In the genomic region with DNA sequence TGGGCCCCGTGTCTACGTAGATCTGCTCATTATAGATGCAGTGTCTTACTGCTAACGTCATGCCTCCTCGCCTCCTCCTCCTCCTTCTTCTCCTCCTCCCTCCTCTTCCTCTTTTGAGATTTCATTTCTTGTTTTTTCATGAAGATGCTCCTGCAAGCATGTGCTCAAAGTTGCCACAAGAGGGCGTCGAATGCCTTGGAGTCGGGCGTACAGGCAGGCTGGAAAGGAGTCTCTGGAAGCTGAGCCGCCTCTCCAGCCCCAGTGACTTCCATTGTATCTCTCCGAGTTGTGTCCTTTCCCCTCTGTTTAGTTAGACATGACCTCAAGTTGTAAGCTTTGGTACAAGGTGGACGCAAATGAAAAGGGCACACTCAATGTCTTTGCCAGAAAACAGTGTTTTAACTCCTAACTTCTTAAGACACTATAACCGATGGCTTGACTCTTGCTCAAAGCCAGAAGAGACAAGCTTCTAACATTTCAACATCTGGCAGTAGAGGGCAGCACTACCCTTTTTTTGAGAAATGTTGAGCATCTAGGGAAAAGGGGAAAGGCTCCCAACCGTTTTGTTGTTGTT, we compare ENCODE assay signal across 9 mouse cellular contexts. TPM values are rescaled to one million over a fixed set of nuclear protein-coding genes. Genes with fewer than 3 reads are reported as not detected.
DNase-seq lines count a peak whose midpoint lies in the region; ATAC-seq and TF ChIP-seq lines count a peak whose summit lies in the region.
"Had no signal": no experiment of that assay in that cellular context is flagged by ENCODE, and none has a peak within 500 bp of the region (broad histone marks: within the 10 kb centered on the region; RNA-seq: fewer than 3 reads in every experiment).

No protein-coding gene starts in this region.

- no peaks in the 10 kb centered on the region for H3K9me3 ChIP-seq in heart, embryonic 12.5 days (replicated peaks)
- no peaks in the 10 kb centered on the region for H3K9me3 ChIP-seq in kidney, embryonic 16.5 days (ENCODE audit: low read length)
- no peaks in the 10 kb centered on the region for H3K9me3 ChIP-seq in liver, embryonic 14.5 days (ENCODE audit: control insufficient read depth, low read length)
- no peaks in the 10 kb centered on the region for H3K9me3 ChIP-seq in neural tube, embryonic 11.5 days (ENCODE audit: control insufficient read depth, low read length)
- H3K9me3 ChIP-seq in stomach, embryonic 16.5 days (replicated peaks; ENCODE audit: control insufficient read depth, low read length): no peaks in the 10 kb centered on the region

- H3K36me3 ChIP-seq in heart, embryonic 12.5 days: no peaks in the 10 kb centered on the region
- no peaks in the 10 kb centered on the region for H3K36me3 ChIP-seq in kidney, embryonic 16.5 days (ENCODE audit: insufficient read depth, low read length)
- no peaks in the 10 kb centered on the region for H3K36me3 ChIP-seq in liver, embryonic 14.5 days (replicated peaks; ENCODE audit: control insufficient read depth, insufficient read depth, low read depth)
- no peaks in the 10 kb centered on the region for H3K36me3 ChIP-seq in neural tube, embryonic 11.5 days (ENCODE audit: control insufficient read depth, insufficient read depth, low read length)
- no peaks in the 10 kb centered on the region for H3K36me3 ChIP-seq in stomach, embryonic 16.5 days (ENCODE audit: control insufficient read depth, insufficient read depth, low read length)

- TF ChIP-seq CTCF in liver, embryonic 14.5 days (IDR thresholded peaks at IDR 0.05; ENCODE audit: low read depth): peak; percentile 91

- no peak overlapping the region for H3K9ac ChIP-seq in heart, embryonic 12.5 days
- no peak overlapping the region for H3K9ac ChIP-seq in kidney, embryonic 16.5 days (replicated peaks; ENCODE audit: low read length)
- no peak overlapping the region for H3K9ac ChIP-seq in liver, embryonic 14.5 days (replicated peaks)
- no peak overlapping the region for H3K9ac ChIP-seq in neural tube, embryonic 11.5 days (ENCODE audit: low read length)
- no peak overlapping the region for H3K9ac ChIP-seq in stomach, embryonic 16.5 days (ENCODE audit: low read length)

- no peak for TF ChIP-seq EP300 in liver, embryonic 14.5 days (IDR thresholded peaks at IDR 0.05; ENCODE audit: low read depth)

- no peak overlapping the region for H3K27ac ChIP-seq in heart, embryonic 12.5 days (ENCODE audit: poor library complexity, severe bottlenecking)
- no peak overlapping the region for H3K27ac ChIP-seq in kidney, embryonic 16.5 days (ENCODE audit: low read length)
- H3K27ac ChIP-seq in liver, embryonic 14.5 days: no peak overlapping the region
- H3K27ac ChIP-seq in neural tube, embryonic 11.5 days (ENCODE audit: low read depth, low read length): no peak overlapping the region
- no peak overlapping the region for H3K27ac ChIP-seq in stomach, embryonic 16.5 days (ENCODE audit: low read length)
- H3K27ac ChIP-seq: macrophage had no signal

- H3K4me3 ChIP-seq in heart, embryonic 12.5 days: peak overlapping the region; percentile 21; the same call in 1 of the 2 replicates
- H3K4me3 ChIP-seq in kidney, embryonic 16.5 days (ENCODE audit: low read length): peak overlapping the region; percentile 31
- no peak overlapping the region for H3K4me3 ChIP-seq in liver, embryonic 14.5 days (ENCODE audit: insufficient read depth in 1 of 2, low read depth in 2 of 2, low read length in 2 of 2)
- H3K4me3 ChIP-seq in neural tube, embryonic 11.5 days (ENCODE audit: low read depth, low read length): no peak overlapping the region
- peak overlapping the region; percentile 35 for H3K4me3 ChIP-seq in stomach, embryonic 16.5 days (replicated peaks; ENCODE audit: low read length)

- H3K4me2 ChIP-seq in heart, embryonic 12.5 days: peak overlapping the region; percentile 58
- H3K4me2 ChIP-seq in kidney, embryonic 16.5 days (replicated peaks; ENCODE audit: low read depth, low read length): peak overlapping the region; percentile 54
- H3K4me2 ChIP-seq in liver, embryonic 14.5 days (ENCODE audit: low read depth): peak overlapping the region; percentile 39
- H3K4me2 ChIP-seq in neural tube, embryonic 11.5 days (ENCODE audit: low read depth): peak overlapping the region; percentile 36
- H3K4me2 ChIP-seq in stomach, embryonic 16.5 days (ENCODE audit: low read depth, low read length): peak overlapping the region; percentile 59

- DNase-seq in brain, adult 2 months (ENCODE audit: low read depth, low spot score): peak; percentile 95
- DNase-seq in liver, embryonic 14.5 days (ENCODE audit: low read depth in 3 of 3, low spot score in 3 of 3): peak; percentile 67 to 76 (median 72)
- peak; percentile 82 for DNase-seq in neural tube, embryonic 11.5 days (ENCODE audit: low spot score)

- peak; percentile 50 for ATAC-seq in CD4-positive, CD25-positive, alpha-beta regulatory T cell, adult 4 months
- peak; percentile 89 for ATAC-seq in erythroblast, adult 5-6 weeks (replicated peaks; ENCODE audit: low FRiP score, poor library complexity, severe bottlenecking)
- peak; percentile 73; the same call in 1 of the 2 replicates for ATAC-seq in heart, embryonic 12.5 days (ENCODE audit: insufficient number of reproducible peaks, low FRiP score)
- peak; percentile 83; the same call in 1 of the 2 replicates for ATAC-seq in kidney, embryonic 16.5 days (ENCODE audit: low FRiP score, low TSS enrichment)
- peak; percentile 81 for ATAC-seq in liver, embryonic 14.5 days (ENCODE audit: insufficient read depth)
- ATAC-seq in neural tube, embryonic 11.5 days (ENCODE audit: insufficient read depth, low FRiP score, low TSS enrichment): peak; percentile 68; the same call in 1 of the 2 replicates
- ATAC-seq in stomach, embryonic 16.5 days (ENCODE audit: insufficient read depth, low FRiP score): peak; percentile 90

- WGBS in heart, embryonic 12.5 days: 2% methylated on average over 13 of the region's 13 CpGs
- 2% methylated on average over 13 of the region's 13 CpGs for WGBS in kidney, embryonic 16.5 days
- WGBS in liver, embryonic 14.5 days (ENCODE audit: insufficient replicate concordance): 3% methylated on average over 13 of the region's 13 CpGs
- WGBS in neural tube, embryonic 11.5 days: 3% methylated on average over 13 of the region's 13 CpGs
- WGBS in stomach, embryonic 16.5 days: 2% methylated on average over 13 of the region's 13 CpGs

- H3K27me3 ChIP-seq in heart, embryonic 12.5 days (replicated peaks): 0 out of 2 replicates have a peak, but pooled peaks cover 5% of the 10 kb centered on the region
- no peaks in the 10 kb centered on the region; the same call in 1 of the 2 replicates for H3K27me3 ChIP-seq in kidney, embryonic 16.5 days (ENCODE audit: insufficient read depth, low read length)
- H3K27me3 ChIP-seq in liver, embryonic 14.5 days (ENCODE audit: control insufficient read depth, insufficient read depth, low read length): no peaks in the 10 kb centered on the region; the same call in 1 of the 2 replicates
- no peaks in the 10 kb centered on the region for H3K27me3 ChIP-seq in neural tube, embryonic 11.5 days (ENCODE audit: control insufficient read depth, insufficient read depth, low read length)
- no peaks in the 10 kb centered on the region for H3K27me3 ChIP-seq in stomach, embryonic 16.5 days (ENCODE audit: control insufficient read depth, insufficient read depth, low read length)

- 0 out of 2 replicates have a peak, but pooled peaks cover 2% of the 10 kb centered on the region for H3K4me1 ChIP-seq in heart, embryonic 12.5 days (replicated peaks)
- H3K4me1 ChIP-seq in kidney, embryonic 16.5 days (ENCODE audit: insufficient read depth, low read length): peaks cover under 1% of the 10 kb centered on the region; the same call in 1 of the 2 replicates
- peaks cover 0 to 4% of the 10 kb centered on the region in 2 experiments; a peak in 2 of 4 replicates for H3K4me1 ChIP-seq in liver, embryonic 14.5 days (replicated peaks; ENCODE audit: control insufficient read depth in 2 of 2, insufficient read depth in 2 of 2, low read length in 1 of 2)
- H3K4me1 ChIP-seq in neural tube, embryonic 11.5 days (ENCODE audit: control insufficient read depth, insufficient read depth, low read length): peaks cover under 1% of the 10 kb centered on the region; the same call in 1 of the 2 replicates
- H3K4me1 ChIP-seq in stomach, embryonic 16.5 days (ENCODE audit: control insufficient read depth, insufficient read depth, low read length): no peaks in the 10 kb centered on the region

RNA-seq across cellular contexts. Expression of a gene that starts 5.9 kb away (rescaled TPM):
- polyA plus RNA-seq in CD4-positive, CD25-positive, alpha-beta regulatory T cell, adult 4 months (2017; shearing (Covaris generic)): 10 to 100 TPM; 40.4 to 50.6 TPM
- 4.6 and 6.5 TPM in 2 replicates for total RNA-seq in erythroblast, adult 5-6 weeks (2015; ENCODE audit: low replicate concordance)
- total RNA-seq in erythroblast, adult 5-6 weeks (2017; ENCODE audit: low replicate concordance): 7.2 and 8.2 TPM in 2 replicates
- polyA plus RNA-seq in heart, embryonic 12.5 days (2016; fragmentation: Nextera tagmentation; extraction: Ambion mirVana): 180 and 181 TPM in 2 replicates
- polyA plus RNA-seq in kidney, embryonic 16.5 days (2015; fragmentation: Nextera tagmentation; extraction: Ambion mirVana): 65.9 and 69.1 TPM in 2 replicates
- polyA plus RNA-seq in liver, embryonic 14.5 days (2012; rRNA removed): 9.0 and 10.8 TPM in 2 replicates
- 11.6 and 11.7 TPM in 2 replicates for polyA plus RNA-seq in liver, embryonic 14.5 days (2014; fragmentation: Nextera tagmentation; extraction: Ambion mirVana)
- polyA plus RNA-seq in neural tube, embryonic 11.5 days (2014; fragmentation: Nextera tagmentation; extraction: Ambion mirVana): 49.5 and 57.7 TPM in 2 replicates
- 34.6 and 42.3 TPM in 2 replicates for polyA plus RNA-seq in stomach, embryonic 16.5 days (2015; fragmentation: Nextera tagmentation; extraction: Ambion mirVana)

Comparison
In these comparisons a context has a peak if more than half of its experiments do, and no peak if none do; other contexts are left out.
1. H3K4me3 ChIP-seq: peak in heart, embryonic 12.5 days (single experiment), kidney, embryonic 16.5 days (single experiment) and stomach, embryonic 16.5 days (single experiment); none in liver, embryonic 14.5 days (0 of 2) and neural tube, embryonic 11.5 days (single experiment).
2. Peak in every context shown above with its lines, with median percentiles within 50 percentile points of each other: ATAC-seq, DNase-seq and H3K4me2 ChIP-seq.